Mouse (Mus musculus): Measurements from ENCODE around the gene Slco6d1.
"Not testable (repeated sequence)": the region's sequence is repeated elsewhere in the genome, so short reads cannot be mapped to it uniquely, and the experiment has no call there.

Slco6d1 gene

GRCm38 (mm10) chr1:98420824-98421223, at the start of gene Slco6d1:
Gene Slco6d1, plus strand, starts transcription at chr1:98421124.
- no peak for DNase-seq (ENCODE audit: low read depth)

GRCm38 (mm10) chr1:98392001-98392400, 28.9 kb upstream of the Slco6d1 start:
- peak; percentile 40 for DNase-seq (ENCODE audit: low read depth)

DNA sequence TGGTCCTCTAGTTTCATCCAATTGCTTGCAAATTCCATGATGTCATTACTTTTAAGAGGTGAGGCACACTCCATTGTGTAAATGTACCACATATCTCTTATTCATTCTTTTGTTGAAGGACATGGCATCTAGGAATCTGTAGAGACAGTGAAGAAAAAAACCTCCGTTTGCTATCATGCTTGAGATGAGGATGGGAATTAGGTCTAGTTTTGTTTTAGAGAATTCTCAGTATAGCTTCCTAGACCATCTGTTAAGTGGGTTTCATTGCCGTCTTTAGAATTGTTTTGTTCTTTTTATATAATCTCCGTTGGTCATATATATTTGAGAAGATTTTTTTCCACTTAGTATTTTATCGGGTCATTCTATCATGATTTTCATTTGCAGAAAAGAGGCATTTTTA, 27.0 kb downstream of the Slco6d1 start:
- DNase-seq (ENCODE audit: low read depth), result no peak

- DNase-seq (ENCODE audit: low read depth), result not testable (repeated sequence)
These were observed 38.3 kb downstream of the Slco6d1 start for GRCm38 (mm10) chr1:98459224-98459623.

DNA sequence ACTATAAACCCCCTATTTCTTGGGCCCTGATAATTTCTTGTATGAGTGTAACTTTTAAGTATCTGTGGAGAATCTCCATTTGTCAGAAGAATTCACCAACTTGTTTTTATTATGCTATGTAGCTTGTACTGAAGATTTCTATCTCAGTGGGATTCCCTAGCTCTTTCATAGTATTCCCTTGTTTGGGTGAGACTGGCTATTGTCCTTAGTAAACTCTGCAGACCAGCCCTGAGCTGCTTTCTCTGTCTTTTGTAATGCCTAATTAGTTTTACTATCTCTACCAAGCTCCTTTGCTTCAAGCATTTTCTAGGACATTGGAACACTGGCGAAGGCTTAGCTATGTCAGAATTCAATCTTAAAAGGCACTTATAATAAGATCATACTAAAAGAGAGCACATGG, 55.5 kb downstream of the Slco6d1 start:
- DNase-seq (ENCODE audit: low read depth), result not testable (repeated sequence)

GRCm38 (mm10) chr1:98479243-98479642, 58.3 kb downstream of the Slco6d1 start:
- DNase-seq (ENCODE audit: low read depth), result no peak

- DNase-seq (ENCODE audit: low read depth), result no peak
These were observed 85.1 kb downstream of the Slco6d1 start for GRCm38 (mm10) chr1:98505982-98506381.

DNA sequence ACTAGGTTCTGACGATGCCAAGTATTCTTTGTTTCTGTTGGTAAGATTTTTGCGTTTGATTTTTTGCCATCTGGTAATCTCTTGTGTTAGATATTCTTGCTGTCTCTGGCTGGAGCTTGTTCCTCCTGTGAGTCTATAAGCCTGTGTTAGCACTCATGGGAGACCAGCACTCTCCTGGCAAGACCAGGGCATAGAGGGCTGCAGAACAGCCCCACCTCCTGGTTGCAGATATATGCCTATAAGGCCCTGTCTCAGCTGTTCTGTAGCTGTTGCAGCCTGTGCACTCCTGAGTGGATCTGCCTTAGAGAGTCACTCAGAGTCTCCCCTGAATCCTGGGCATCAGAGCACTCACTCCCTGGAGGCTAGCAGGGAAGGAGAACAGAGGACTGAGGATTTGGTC, 102.1 kb downstream of the Slco6d1 start:
- peak; percentile 13 for DNase-seq (ENCODE audit: low read depth)

DNA sequence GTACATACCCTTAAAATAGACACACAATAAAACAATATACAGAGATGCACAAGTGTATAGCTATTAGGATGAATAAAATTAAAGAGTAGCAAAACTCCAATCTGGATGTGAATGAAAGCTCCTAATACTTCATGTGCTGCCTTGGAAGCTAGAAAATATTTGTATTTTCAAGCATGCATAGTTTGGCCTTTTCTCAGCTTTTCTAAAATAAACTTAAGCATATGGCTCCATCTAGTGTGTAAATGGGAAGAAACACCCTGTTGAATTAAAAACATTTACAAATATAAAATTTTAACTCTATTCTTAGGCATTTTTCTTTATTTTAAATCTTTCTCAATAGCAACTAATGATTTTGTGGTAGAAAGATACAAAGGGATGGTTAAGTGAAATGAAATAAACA, 102.6 kb downstream of the Slco6d1 start:
- peak; percentile 19 for DNase-seq (ENCODE audit: low read depth)

DNA sequence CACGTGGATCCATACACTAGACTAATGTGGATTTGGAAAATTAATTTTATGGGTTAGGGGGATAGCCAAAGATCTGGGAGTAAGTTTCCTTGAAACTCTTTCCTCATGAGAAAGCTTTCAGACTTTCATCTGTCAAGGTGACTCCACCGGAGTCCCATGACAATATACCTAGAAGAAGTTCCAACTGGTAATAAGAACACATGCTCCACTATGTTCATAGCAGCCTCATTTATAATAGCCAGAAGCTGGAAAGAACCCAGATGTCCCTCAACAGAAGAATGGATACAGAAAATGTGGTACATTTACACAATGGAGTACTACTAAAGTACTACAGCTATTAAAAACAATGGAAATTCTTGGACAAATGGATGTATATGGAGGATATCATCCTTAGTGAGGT, 107.4 kb downstream of the Slco6d1 start:
- DNase-seq (ENCODE audit: low read depth), result not testable (repeated sequence)

- peak; percentile 25 for DNase-seq (ENCODE audit: low read depth)
These were observed 124.4 kb downstream of the Slco6d1 start for GRCm38 (mm10) chr1:98545372-98545771.

GRCm38 (mm10) chr1:98554388-98554787, 133.5 kb downstream of the Slco6d1 start:
- no peak for DNase-seq (ENCODE audit: low read depth)

DNA sequence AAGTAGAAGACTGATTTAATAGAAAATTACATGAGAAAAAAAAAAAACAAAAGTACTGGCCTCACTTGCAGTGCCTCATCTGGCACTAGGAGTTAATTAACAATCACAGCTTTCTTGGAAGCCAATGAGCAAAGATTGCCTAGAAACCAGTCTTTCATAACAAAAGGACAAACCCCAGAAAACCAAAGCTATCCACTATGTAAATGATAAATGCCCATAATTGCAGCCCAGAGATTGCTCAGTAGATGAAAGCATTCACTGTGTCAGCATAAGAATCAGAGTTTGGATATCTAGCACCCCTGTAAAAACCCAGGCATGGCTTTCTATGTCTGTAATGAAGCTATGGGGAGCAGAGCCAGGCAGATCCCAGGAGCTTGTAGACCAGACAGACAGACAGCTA, 144.8 kb downstream of the Slco6d1 start:
- no peak for DNase-seq (ENCODE audit: low read depth)
